Mouse (Mus musculus) adrenal gland, adult 18-20 months (tissue): ENCODE results near the gene Fcor. TPM values are rescaled to one million over a fixed set of nuclear protein-coding genes. Genes with fewer than 3 reads are reported as not detected.

Source experiments
- DNase-seq, 2 experiments: peaks; one replicate each; pipeline ENCODE4 v3.0.0; 2021 to 2022; ENCODE audit warnings: low spot score in 2 of 2
- long read RNA-seq, 2 experiments: library from polyadenylated mRNA; stranded (forward); transcript quantifications; one replicate each; pipeline ENCODE4 v2.0.0; 2021
- total RNA-seq, 2 experiments: library from RNA; stranded (reverse); gene quantifications; 1 replicate in 1 of 2; 2 replicates in 1 of 2; pipeline ENCODE4 v1.2.3; 2021

Gene Fcor
- total RNA-seq = 100 to 1,000 TPM in 1 of 2 experiments, 10 to 100 TPM in 1; 37.9 to 110 TPM
- long read RNA-seq, experiment 1, transcript Fcor-201 (2 exons, 392 nt) = major isoform, 10 of 10 reads
- long read RNA-seq, experiment 1, partial matches to known transcripts = 0 of 10 reads
- long read RNA-seq, experiment 1, other reads (novel, unspliced or antisense) = 0 of 10 reads
- long read RNA-seq, experiment 2, transcript Fcor-201 (2 exons, 392 nt) = major isoform, 33 of 34 reads
- long read RNA-seq, experiment 2, partial matches to known transcripts = 1 of 34 reads
- long read RNA-seq, experiment 2, other reads (novel, unspliced or antisense) = 0 of 34 reads

- DNase-seq = peak; percentile 83 to 87
These were observed at the start of gene Fcor for GRCm38 (mm10) chr8:3671980-3672491. Fcor (minus strand) TSS chr8:3672362.

GRCm38 (mm10) chr8:3721041-3721440 is 48.9 kb upstream of the Fcor start:
- DNase-seq = no peak

- DNase-seq = no peak
These were observed 48.4 kb upstream of the Fcor start, which contains the start of gene Clec4g for GRCm38 (mm10) chr8:3720551-3720950. Clec4g (minus strand) TSS chr8:3720651.

- peak; percentile 68 to 71 for DNase-seq
These were observed 46.4 kb upstream of the Fcor start for GRCm38 (mm10) chr8:3718559-3718958.

GRCm38 (mm10) chr8:3717321-3717954 is 45.3 kb upstream of the Fcor start:
- DNase-seq = no peak

GRCm38 (mm10) chr8:3711646-3712045 is 39.5 kb upstream of the Fcor start:
- no peak for DNase-seq

GRCm38 (mm10) chr8:3710312-3710711 is 38.1 kb upstream of the Fcor start:
- no peak for DNase-seq

GRCm38 (mm10) chr8:3707611-3708010 is 35.4 kb upstream of the Fcor start:
- no peak for DNase-seq

GRCm38 (mm10) chr8:3705711-3706110 is 33.5 kb upstream of the Fcor start:
- DNase-seq = no peak

- DNase-seq = no peak
These were observed 29.3 kb upstream of the Fcor start for GRCm38 (mm10) chr8:3701491-3701890.

- no peak for DNase-seq
These were observed 22.0 kb upstream of the Fcor start, which contains the start of gene Fcer2a for GRCm38 (mm10) chr8:3694121-3694520. Fcer2a (minus strand) TSS chr8:3694175.

GRCm38 (mm10) chr8:3690774-3691173 is 18.6 kb upstream of the Fcor start:
- no peak for DNase-seq

- DNase-seq = no peak
These were observed 15.4 kb upstream of the Fcor start for GRCm38 (mm10) chr8:3687537-3687936.

- DNase-seq = no peak
These were observed 13.3 kb upstream of the Fcor start for GRCm38 (mm10) chr8:3685422-3685821.

GRCm38 (mm10) chr8:3684530-3684929 is 12.4 kb upstream of the Fcor start:
- DNase-seq = no peak

GRCm38 (mm10) chr8:3683408-3684176 is 11.4 kb upstream of the Fcor start:
- no peak for DNase-seq

- no peak for DNase-seq
These were observed 10.3 kb upstream of the Fcor start for GRCm38 (mm10) chr8:3682435-3682834.

GRCm38 (mm10) chr8:3679656-3680055 is 7.5 kb upstream of the Fcor start:
- no peak for DNase-seq

GRCm38 (mm10) chr8:3679236-3679635 is 7.1 kb upstream of the Fcor start:
- no peak for DNase-seq

GRCm38 (mm10) chr8:3678831-3679230 is 6.7 kb upstream of the Fcor start:
- no peak for DNase-seq

GRCm38 (mm10) chr8:3676993-3677579 is 4.9 kb upstream of the Fcor start:
- peak in 1 of 2 experiments; percentile 14 for DNase-seq
